Mouse (Mus musculus) thymus, postnatal 25 days (tissue): ENCODE data around the gene Ly6c1.
"Not testable (repeated sequence)": the region's sequence is repeated elsewhere in the genome, so short reads cannot be mapped to it uniquely, and the experiment has no call there.

Experiments used
- DNase-seq: peaks from one replicate; pipeline ENCODE4 v3.0.0; 2022

Gene Ly6c1

GRCm38 (mm10) chr15:75048642-75049261 is at the start of gene Ly6c1:
Gene Ly6c1 (minus strand): TSS chr15:75048830.
- not testable (repeated sequence) for DNase-seq

- DNase-seq = peak; percentile 35
Measured at GRCm38 (mm10) chr15:75088041-75088440, 39.4 kb upstream of the Ly6c1 start.

DNA sequence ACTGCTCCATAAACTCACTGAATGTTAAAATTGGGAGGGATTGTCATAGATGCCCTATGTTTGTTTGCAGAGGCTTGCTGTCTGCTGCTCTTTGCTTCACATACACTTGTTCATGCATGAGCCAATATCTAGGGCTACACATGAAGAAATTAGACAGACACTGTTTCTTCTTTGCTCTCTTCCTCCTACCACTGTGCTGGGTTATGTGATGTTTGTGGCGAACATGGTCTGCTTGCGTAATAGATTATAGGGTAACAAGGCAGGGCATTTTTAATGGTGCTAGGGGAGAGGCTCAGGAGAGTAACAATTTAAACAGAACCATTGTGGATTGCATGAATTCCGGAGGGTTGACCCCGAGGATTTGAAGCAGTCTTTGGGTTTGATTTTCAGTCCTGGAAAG is 21.3 kb upstream of the Ly6c1 start:
- no peak for DNase-seq

- peak; percentile 88 for DNase-seq
Measured at GRCm38 (mm10) chr15:75062030-75062574, 13.5 kb upstream of the Ly6c1 start.

DNA sequence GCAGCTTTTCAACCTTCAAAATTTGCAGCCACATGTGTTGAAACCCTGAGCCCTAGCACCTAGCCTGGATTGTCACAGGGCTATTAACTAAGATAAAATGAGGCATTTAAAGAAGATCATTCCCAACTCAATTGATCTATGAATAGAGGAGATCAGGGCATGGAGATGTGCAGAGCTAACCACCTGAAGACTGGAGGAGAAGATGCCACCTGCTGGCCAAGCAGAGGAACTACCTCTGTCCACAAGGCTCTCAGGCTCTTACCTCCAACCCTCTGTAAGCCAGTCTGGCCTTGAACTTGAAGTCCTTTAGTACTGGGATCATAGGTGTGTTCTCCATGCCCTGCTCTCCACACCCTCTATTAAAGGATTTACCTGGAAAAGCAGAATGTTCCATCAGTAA is 11.9 kb upstream of the Ly6c1 start:
- peak; percentile 77 for DNase-seq

DNA sequence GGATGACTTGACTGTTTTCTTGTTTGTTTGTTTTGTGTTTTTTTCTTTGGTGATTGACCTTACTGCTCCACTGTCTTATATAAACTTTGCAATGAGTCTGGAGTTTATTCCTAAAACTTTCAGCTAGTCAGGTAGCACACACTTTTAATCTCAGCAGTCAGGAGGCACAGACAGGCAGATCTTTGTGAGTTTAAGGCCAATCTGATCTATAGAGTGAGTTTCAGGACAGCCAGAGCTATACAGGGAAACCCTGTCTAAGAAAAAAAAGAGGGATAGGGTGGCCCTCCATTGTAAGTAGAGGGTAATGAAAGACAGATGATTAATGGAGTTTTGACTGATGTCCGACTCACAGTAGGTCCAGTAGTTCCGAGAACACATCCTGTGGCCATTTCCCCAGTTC is 7.4 kb upstream of the Ly6c1 start:
- DNase-seq = no peak

DNA sequence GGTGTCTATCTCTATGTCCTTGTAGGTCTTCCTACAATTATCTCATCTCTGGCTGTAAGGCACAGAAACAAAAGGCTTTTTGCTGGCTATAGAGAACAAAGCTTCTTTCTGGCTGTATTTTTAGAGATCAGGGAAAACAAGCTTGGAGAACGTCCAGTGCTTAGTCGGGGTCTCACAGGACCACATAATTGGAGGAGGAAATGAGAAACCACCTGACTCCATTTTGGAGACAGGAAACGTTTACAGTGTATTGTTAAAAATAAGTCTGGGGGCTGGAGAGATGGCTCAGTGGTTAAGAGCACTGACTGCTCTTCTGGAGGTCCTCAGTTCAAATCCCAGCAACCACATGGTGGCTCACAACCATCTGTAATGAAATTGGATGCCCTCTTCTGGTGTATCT is 6.8 kb upstream of the Ly6c1 start:
- not testable (repeated sequence) for DNase-seq

DNA sequence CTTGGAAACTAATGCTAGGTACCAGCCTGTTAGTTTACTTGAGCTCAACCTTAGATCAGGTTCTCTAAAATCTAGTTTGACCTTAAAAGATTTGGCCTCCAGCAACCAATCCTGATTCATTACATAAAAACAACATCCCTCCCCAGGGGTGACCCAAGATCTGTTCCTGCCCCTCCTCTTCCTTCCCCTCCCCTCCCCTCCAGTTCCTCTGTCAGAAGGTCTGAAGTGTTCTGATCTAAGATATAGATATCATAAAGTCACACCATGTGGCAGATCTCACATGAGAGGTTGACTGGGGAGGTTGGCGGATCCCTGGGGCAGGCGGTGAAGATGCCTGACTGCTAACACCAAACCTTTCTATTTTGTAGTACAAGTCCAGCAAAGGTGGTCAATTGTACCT is 3.8 kb upstream of the Ly6c1 start:
- peak; percentile 52 for DNase-seq

- not testable (repeated sequence) for DNase-seq
Measured at GRCm38 (mm10) chr15:75051141-75051540, 2.5 kb upstream of the Ly6c1 start.

GRCm38 (mm10) chr15:75050593-75050992 is 2.0 kb upstream of the Ly6c1 start:
- not testable (repeated sequence) for DNase-seq

GRCm38 (mm10) chr15:75049811-75050210 is 1.2 kb upstream of the Ly6c1 start:
- not testable (repeated sequence) for DNase-seq

GRCm38 (mm10) chr15:75047970-75048320 is 685 bp downstream of the Ly6c1 start:
- DNase-seq = not testable (repeated sequence)

GRCm38 (mm10) chr15:75047313-75047969 is 1.2 kb downstream of the Ly6c1 start:
- not testable (repeated sequence) for DNase-seq

- DNase-seq = not testable (repeated sequence)
Measured at GRCm38 (mm10) chr15:75045501-75045900, 3.1 kb downstream of the Ly6c1 start.

- not testable (repeated sequence) for DNase-seq
Measured at GRCm38 (mm10) chr15:75021020-75021759, 27.4 kb downstream of the Ly6c1 start.

DNA sequence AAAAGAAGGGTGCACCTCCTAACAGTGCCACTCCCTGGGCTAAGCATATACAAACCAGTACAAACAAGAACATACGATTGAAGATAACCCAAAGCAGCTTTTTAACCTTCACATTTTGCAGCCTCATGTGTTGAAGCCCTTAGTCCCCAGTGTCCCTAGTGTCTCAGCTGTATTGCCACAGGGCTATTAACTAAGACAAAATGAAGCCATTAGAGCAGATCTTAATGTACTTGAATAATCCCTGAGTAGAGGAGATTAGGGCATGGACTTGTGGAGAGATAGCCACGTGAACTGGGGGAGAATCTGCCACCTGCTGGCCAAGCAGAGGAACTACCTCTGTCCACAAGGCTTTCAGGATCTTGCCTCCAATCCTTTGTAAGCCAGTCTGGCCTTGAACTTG is 29.2 kb downstream of the Ly6c1 start:
- DNase-seq = not testable (repeated sequence)
